11 mouse cellular contexts compared by ENCODE assay signal in genomic region chr2:74201608-74202323, GRCm38 (mm10).
A peak's percentile ranks its signal among the peaks of the same experiment; 100 is the strongest.
DNase-seq lines count a peak whose midpoint lies in the region; ATAC-seq lines count a peak whose summit lies in the region.
"Had no signal": no experiment of that assay in that cellular context is flagged by ENCODE, and none has a peak within 500 bp of the region (broad histone marks: within the 10 kb centered on the region; RNA-seq: fewer than 3 reads in every experiment).

No protein-coding gene starts in this region.

- H3K9ac ChIP-seq in hindbrain, embryonic 12.5 days, result no peak overlapping the region
- H3K9ac ChIP-seq in hindbrain, embryonic 14.5 days, result no peak overlapping the region
- H3K9ac ChIP-seq in limb, embryonic 15.5 days, result no peak overlapping the region
- H3K9ac ChIP-seq: embryonic facial prominence, embryonic 15.5 days had no signal

- H3K36me3 ChIP-seq in hindbrain, embryonic 12.5 days, result no peaks in the 10 kb centered on the region
- H3K36me3 ChIP-seq in hindbrain, embryonic 14.5 days (replicated peaks; ENCODE audit: control insufficient read depth, insufficient read depth), result no peaks in the 10 kb centered on the region
- H3K36me3 ChIP-seq in limb, embryonic 15.5 days, result no peaks in the 10 kb centered on the region
- H3K36me3 ChIP-seq: embryonic facial prominence, embryonic 15.5 days had no signal

- intact Hi-C loops in gastrocnemius, postnatal 14 days (cut with DNase I; ENCODE audit: low total_unique reads), result no loop called here

- 41% methylated on average over 11 of the region's 11 CpGs for WGBS in hindbrain, embryonic 12.5 days
- 29% methylated on average over 11 of the region's 11 CpGs for WGBS in hindbrain, embryonic 14.5 days
- WGBS in limb, embryonic 15.5 days, result 23% methylated on average over 11 of the region's 11 CpGs

- H3K9me3 ChIP-seq in hindbrain, embryonic 12.5 days (replicated peaks), result 0 out of 2 replicates have a peak, but pooled peaks cover 3% of the 10 kb centered on the region
- H3K9me3 ChIP-seq in hindbrain, embryonic 14.5 days (ENCODE audit: control insufficient read depth, low read length), result 0 out of 2 replicates have a peak, but pooled peaks cover 3% of the 10 kb centered on the region
- no peaks in the 10 kb centered on the region for H3K9me3 ChIP-seq in limb, embryonic 15.5 days
- H3K9me3 ChIP-seq: embryonic facial prominence, embryonic 15.5 days had no signal

- H3K27ac ChIP-seq in hindbrain, embryonic 12.5 days, result peak overlapping the region; percentile 24; the same call in 1 of the 2 replicates
- no peak overlapping the region for H3K27ac ChIP-seq in hindbrain, embryonic 14.5 days
- 0 out of 2 replicates have a peak overlapping the region, but pooled peaks have one; percentile 2 for H3K27ac ChIP-seq in limb, embryonic 15.5 days
- H3K27ac ChIP-seq: embryonic facial prominence, embryonic 15.5 days; kidney, postnatal 0 days had no signal

- no peak overlapping the region for H3K4me3 ChIP-seq in hindbrain, embryonic 12.5 days
- H3K4me3 ChIP-seq in hindbrain, embryonic 14.5 days (replicated peaks; ENCODE audit: low read length), result no peak overlapping the region
- no peak overlapping the region for H3K4me3 ChIP-seq in limb, embryonic 15.5 days
- H3K4me3 ChIP-seq: embryonic facial prominence, embryonic 15.5 days had no signal

- peaks cover 18% of the 10 kb centered on the region for H3K4me1 ChIP-seq in hindbrain, embryonic 12.5 days
- H3K4me1 ChIP-seq in hindbrain, embryonic 14.5 days (replicated peaks; ENCODE audit: control insufficient read depth, insufficient read depth, low read length), result peaks cover 7% of the 10 kb centered on the region; the same call in 1 of the 2 replicates
- H3K4me1 ChIP-seq in limb, embryonic 15.5 days, result peaks cover 18% of the 10 kb centered on the region

- no peaks in the 10 kb centered on the region for H3K27me3 ChIP-seq in hindbrain, embryonic 12.5 days
- H3K27me3 ChIP-seq in hindbrain, embryonic 14.5 days (ENCODE audit: control insufficient read depth, insufficient read depth, low read length), result no peaks in the 10 kb centered on the region
- H3K27me3 ChIP-seq in limb, embryonic 15.5 days, result no peaks in the 10 kb centered on the region
- H3K27me3 ChIP-seq: embryonic facial prominence, embryonic 15.5 days had no signal

- DNase-seq in hindbrain, embryonic 14.5 days (ENCODE audit: low spot score), result no peak
- peak; percentile 54 for DNase-seq in embryo, embryonic 11 days
- DNase-seq in forelimb bud, embryonic 11.5 days (ENCODE audit: low read depth, low spot score), result peak; percentile 43
- DNase-seq in gastrocnemius, postnatal 14 days, result no peak
- DNase-seq in right cerebral cortex, adult 2 months (ENCODE audit: low spot score in 2 of 2), result no peak
- no peak for DNase-seq in cerebellum, adult 8-10 months
- DNase-seq: thymus, postnatal 36 days had no signal

- ATAC-seq in hindbrain, embryonic 12.5 days (ENCODE audit: low FRiP score), result peak; percentile 52
- ATAC-seq in hindbrain, embryonic 14.5 days (ENCODE audit: low FRiP score), result no peak
- ATAC-seq in limb, embryonic 15.5 days (ENCODE audit: insufficient number of reproducible peaks, low FRiP score, low TSS enrichment, low read depth), result no peak

- H3K4me2 ChIP-seq in hindbrain, embryonic 12.5 days (replicated peaks), result peak overlapping the region; percentile 11; the same call in 1 of the 2 replicates
- H3K4me2 ChIP-seq in hindbrain, embryonic 14.5 days (replicated peaks), result no peak overlapping the region
- H3K4me2 ChIP-seq in limb, embryonic 15.5 days, result peak overlapping the region; percentile 20; the same call in 1 of the 2 replicates
- H3K4me2 ChIP-seq: embryonic facial prominence, embryonic 15.5 days had no signal

Comparison
In these comparisons a context has a peak if more than half of its experiments do, and no peak if none do; other contexts are left out.
1. DNase-seq: peak in embryo, embryonic 11 days (single experiment) and forelimb bud, embryonic 11.5 days (single experiment); none in hindbrain, embryonic 14.5 days (single experiment), gastrocnemius, postnatal 14 days (single experiment), right cerebral cortex, adult 2 months (0 of 2) and cerebellum, adult 8-10 months (single experiment).